Mouse (Mus musculus): ENCODE measurements at regions not wholly inside any gene's neighbourhood (a gene's known extent, or its start where the extent isn't known, plus 50 kb on each side); places are given as distances from the start of the nearest gene placed in this dataset.

- 82% methylated on average over 3 of the region's 3 CpGs for WGBS
- no peak overlapping the region for H3K4me3 ChIP-seq
- no peak overlapping the region for H3K4me2 ChIP-seq (replicated peaks)
- H3K36me3 ChIP-seq = no peaks in the 10 kb centered on the region
- no peaks in the 10 kb centered on the region for H3K4me1 ChIP-seq
- no peak for ATAC-seq (ENCODE audit: low FRiP score, low read depth)
- H3K27me3 ChIP-seq = no peaks in the 10 kb centered on the region
- no peak overlapping the region for H3K9ac ChIP-seq (replicated peaks)
- H3K27ac ChIP-seq (replicated peaks) = no peak overlapping the region
- H3K9me3 ChIP-seq = no peaks in the 10 kb centered on the region
Measured at GRCm38 (mm10) chr3:140707591-140708131, 504.5 kb downstream of the Pdha2 start.

- ATAC-seq (ENCODE audit: low FRiP score, low read depth) = no peak
- Histone ChIP-seq H3K4me3 (no peak overlapping the region), H3K27me3 (no peaks in the 10 kb centered on the region), H3K27ac (replicated peaks) (no peak overlapping the region), H3K36me3 (no peaks in the 10 kb centered on the region), H3K9ac (replicated peaks) (no peak overlapping the region), H3K4me2 (replicated peaks) (no peak overlapping the region), H3K9me3 (no peaks in the 10 kb centered on the region), H3K4me1 (no peaks in the 10 kb centered on the region)
- 83% methylated on average over 4 of the region's 4 CpGs for WGBS
Measured at GRCm38 (mm10) chr3:140706725-140707124, 505.4 kb downstream of the Pdha2 start.

- H3K9ac ChIP-seq (replicated peaks) = no peak overlapping the region
- no peaks in the 10 kb centered on the region for H3K27me3 ChIP-seq
- WGBS = 86% methylated on average over 3 of the region's 3 CpGs
- no peak for ATAC-seq (ENCODE audit: low FRiP score, low read depth)
- no peaks in the 10 kb centered on the region for H3K9me3 ChIP-seq
- H3K4me2 ChIP-seq (replicated peaks) = no peak overlapping the region
- H3K4me3 ChIP-seq = no peak overlapping the region
- H3K27ac ChIP-seq (replicated peaks) = no peak overlapping the region
- H3K36me3 ChIP-seq = no peaks in the 10 kb centered on the region
- no peaks in the 10 kb centered on the region for H3K4me1 ChIP-seq
Measured at GRCm38 (mm10) chr3:140705536-140705935, 506.6 kb downstream of the Pdha2 start.

- no peak for ATAC-seq (ENCODE audit: low FRiP score, low read depth)
- WGBS = 66% methylated on average over 5 of the region's 5 CpGs
Measured at GRCm38 (mm10) chr3:140702929-140703328, 509.2 kb downstream of the Pdha2 start.

GRCm38 (mm10) chr3:140702271-140702681 is 509.9 kb downstream of the Pdha2 start:
- 90% methylated on average over 6 of the region's 6 CpGs for WGBS
- no peak overlapping the region for H3K27ac ChIP-seq (replicated peaks)
- H3K9ac ChIP-seq (replicated peaks) = no peak overlapping the region
- H3K4me1 ChIP-seq = no peaks in the 10 kb centered on the region
- no peaks in the 10 kb centered on the region for H3K27me3 ChIP-seq
- no peak overlapping the region for H3K4me2 ChIP-seq (replicated peaks)
- no peak overlapping the region for H3K4me3 ChIP-seq
- H3K9me3 ChIP-seq = no peaks in the 10 kb centered on the region
- no peaks in the 10 kb centered on the region for H3K36me3 ChIP-seq
- no peak for ATAC-seq (ENCODE audit: low FRiP score, low read depth)

More at GRCm38 (mm10) chr3:140702929-140703328, 509.2 kb downstream of the Pdha2 start:
- Histone ChIP-seq H3K4me3 (no peak overlapping the region), H3K9me3 (no peaks in the 10 kb centered on the region), H3K27ac (replicated peaks) (no peak overlapping the region), H3K9ac (replicated peaks) (no peak overlapping the region), H3K4me1 (no peaks in the 10 kb centered on the region), H3K4me2 (replicated peaks) (no peak overlapping the region), H3K27me3 (no peaks in the 10 kb centered on the region), H3K36me3 (no peaks in the 10 kb centered on the region)

- WGBS = 27% methylated on average over 3 of the region's 3 CpGs
- Histone ChIP-seq H3K9me3 (no peaks in the 10 kb centered on the region), H3K27ac (replicated peaks) (no peak overlapping the region), H3K27me3 (no peaks in the 10 kb centered on the region), H3K4me2 (replicated peaks) (no peak overlapping the region), H3K4me3 (no peak overlapping the region), H3K4me1 (no peaks in the 10 kb centered on the region), H3K36me3 (no peaks in the 10 kb centered on the region), H3K9ac (replicated peaks) (no peak overlapping the region)
- ATAC-seq (ENCODE audit: low FRiP score, low read depth) = peak; percentile 65; the same call in 1 of the 2 replicates
Measured at GRCm38 (mm10) chr3:140697295-140697694, 514.9 kb downstream of the Pdha2 start.

GRCm38 (mm10) chr3:140682794-140683193 is 529.4 kb downstream of the Pdha2 start:
- Histone ChIP-seq H3K27me3 (no peaks in the 10 kb centered on the region), H3K27ac (replicated peaks) (no peak overlapping the region), H3K9ac (replicated peaks) (no peak overlapping the region), H3K9me3 (no peaks in the 10 kb centered on the region), H3K4me2 (replicated peaks) (no peak overlapping the region), H3K36me3 (no peaks in the 10 kb centered on the region), H3K4me1 (no peaks in the 10 kb centered on the region), H3K4me3 (no peak overlapping the region)
- 77% methylated on average over 3 of the region's 3 CpGs for WGBS
- no peak for ATAC-seq (ENCODE audit: low FRiP score, low read depth)

GRCm38 (mm10) chr3:140645785-140646388 is 566.3 kb downstream of the Pdha2 start:
- 46% methylated on average over 9 of the region's 9 CpGs for WGBS
- no peak overlapping the region for H3K9ac ChIP-seq (replicated peaks)
- H3K9me3 ChIP-seq = no peaks in the 10 kb centered on the region
- no peaks in the 10 kb centered on the region for H3K27me3 ChIP-seq
- no peak overlapping the region for H3K4me3 ChIP-seq
- no peaks in the 10 kb centered on the region for H3K4me1 ChIP-seq
- H3K4me2 ChIP-seq (replicated peaks) = no peak overlapping the region
- H3K27ac ChIP-seq (replicated peaks) = no peak overlapping the region
- H3K36me3 ChIP-seq = no peaks in the 10 kb centered on the region
- peak; percentile 82 for ATAC-seq (ENCODE audit: low FRiP score, low read depth)

GRCm38 (mm10) chr3:140619885-140620284 is 592.3 kb downstream of the Pdha2 start:
- H3K27me3 ChIP-seq = no peaks in the 10 kb centered on the region
- no peak overlapping the region for H3K9ac ChIP-seq (replicated peaks)
- H3K36me3 ChIP-seq = no peaks in the 10 kb centered on the region
- H3K9me3 ChIP-seq = no peaks in the 10 kb centered on the region
- H3K4me2 ChIP-seq (replicated peaks) = no peak overlapping the region
- H3K4me3 ChIP-seq = no peak overlapping the region
- no peaks in the 10 kb centered on the region for H3K4me1 ChIP-seq
- 84% methylated on average over 3 of the region's 3 CpGs for WGBS
- no peak overlapping the region for H3K27ac ChIP-seq (replicated peaks)
- ATAC-seq (ENCODE audit: low FRiP score, low read depth) = no peak
